Mouse (Mus musculus) right cerebral cortex, postnatal 36 days (tissue): ENCODE results near the gene Scn2a.

Source experiments
- DNase-seq, 2 experiments: peaks; one replicate each; pipeline ENCODE4 v3.0.0; 2022; ENCODE audit warnings: low spot score in 2 of 2, mixed read lengths in 1 of 2

Scn2a gene

DNA sequence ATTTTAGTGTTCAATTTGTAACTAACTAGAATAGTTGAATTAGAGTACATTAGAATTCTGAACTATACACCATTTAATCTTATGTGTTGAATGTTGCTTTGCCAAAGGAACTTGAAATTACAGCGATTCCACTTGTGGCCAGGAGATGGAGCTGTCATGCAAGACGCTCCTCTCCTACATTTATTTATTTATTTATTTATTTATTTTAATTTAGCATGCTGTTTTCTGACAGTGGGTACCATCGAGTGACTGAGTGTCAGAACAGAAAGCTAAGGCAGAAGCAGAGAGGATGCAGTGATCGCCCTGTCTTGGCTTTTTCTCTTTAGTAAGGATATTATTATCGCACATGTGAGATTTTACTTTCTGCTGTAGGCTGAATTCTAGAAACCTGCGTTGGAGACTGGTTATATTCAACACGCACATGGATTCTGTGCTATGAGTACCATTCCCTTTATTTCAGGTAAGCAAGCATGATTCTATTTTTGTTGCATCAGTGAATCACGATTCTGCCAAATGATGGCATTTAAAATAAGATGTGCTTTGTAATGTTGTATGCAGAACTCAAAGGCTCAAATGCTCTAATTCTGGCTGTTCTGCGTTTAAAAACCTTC is at the start of gene Scn2a:
Gene Scn2a (plus strand): TSS at position 216 of the 611 bp plus-strand sequence.
- DNase-seq: peak; percentile 22 to 44

- DNase-seq: peak; percentile 20 to 47
These were observed 32.9 kb upstream of the Scn2a start for GRCm38 (mm10) chr2:65587679-65588078.

DNA sequence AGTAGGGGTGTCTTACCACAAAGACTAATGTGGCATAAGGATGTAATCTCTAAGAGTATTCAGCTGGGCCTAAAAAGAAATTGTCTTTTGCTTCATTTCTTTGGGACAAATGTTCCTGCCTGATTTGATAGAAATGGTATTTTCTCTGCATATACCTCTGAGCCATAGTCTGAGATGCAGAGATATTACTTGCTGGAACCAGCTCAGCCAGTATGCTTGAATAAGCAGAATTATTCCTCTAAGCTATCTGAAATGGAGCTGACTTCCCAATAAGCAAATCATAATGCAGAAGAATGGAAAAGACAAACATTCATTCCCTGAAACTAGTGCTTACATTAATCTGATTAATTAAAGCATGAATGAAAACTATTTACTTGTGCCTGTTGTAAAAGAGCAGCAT is 12.8 kb upstream of the Scn2a start:
- no peak for DNase-seq

DNA sequence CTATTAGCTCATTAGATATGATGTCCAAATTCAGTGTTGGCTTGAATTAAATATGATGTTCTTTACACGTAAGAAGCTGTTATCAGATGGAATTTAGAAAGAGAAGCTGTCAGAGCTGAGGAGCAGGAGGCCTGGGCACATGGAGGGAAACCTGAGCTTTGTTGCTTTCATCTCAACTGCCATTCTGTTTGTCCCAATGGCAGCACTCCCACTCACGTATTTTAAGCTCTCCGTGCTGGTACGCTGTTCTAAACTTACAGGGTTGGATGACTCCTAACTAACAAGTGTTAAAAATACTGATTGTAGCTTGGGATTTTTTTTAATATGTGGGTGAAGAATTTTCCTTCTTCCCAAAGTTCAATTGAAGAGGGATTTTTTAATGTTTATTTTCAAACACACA is 8.7 kb upstream of the Scn2a start:
- DNase-seq: no peak

DNA sequence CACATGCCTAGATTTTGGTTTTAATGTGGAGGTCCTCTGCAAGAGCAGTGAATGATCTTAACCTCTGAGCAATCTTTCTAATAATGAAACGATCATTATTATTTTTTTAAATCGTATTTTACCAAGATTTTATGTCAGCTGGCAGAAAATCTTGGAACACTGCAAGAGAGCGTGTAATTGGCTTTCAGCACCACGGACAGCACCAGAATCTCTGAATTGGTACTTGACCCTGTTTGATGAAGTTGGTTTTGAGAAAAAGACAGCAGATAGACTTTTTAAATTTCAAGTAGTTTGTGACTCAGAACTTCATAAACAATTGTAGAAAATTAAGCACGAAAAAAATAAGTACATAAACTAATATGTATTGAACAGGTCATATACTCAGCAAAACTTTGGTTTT is 790 bp upstream of the Scn2a start:
- DNase-seq: no peak

GRCm38 (mm10) chr2:65621254-65621653 is 683 bp downstream of the Scn2a start:
- DNase-seq: no peak

GRCm38 (mm10) chr2:65621838-65622237 is 1.3 kb downstream of the Scn2a start:
- no peak for DNase-seq

- DNase-seq: no peak
These were observed 32.1 kb downstream of the Scn2a start for GRCm38 (mm10) chr2:65652636-65653035.

DNA sequence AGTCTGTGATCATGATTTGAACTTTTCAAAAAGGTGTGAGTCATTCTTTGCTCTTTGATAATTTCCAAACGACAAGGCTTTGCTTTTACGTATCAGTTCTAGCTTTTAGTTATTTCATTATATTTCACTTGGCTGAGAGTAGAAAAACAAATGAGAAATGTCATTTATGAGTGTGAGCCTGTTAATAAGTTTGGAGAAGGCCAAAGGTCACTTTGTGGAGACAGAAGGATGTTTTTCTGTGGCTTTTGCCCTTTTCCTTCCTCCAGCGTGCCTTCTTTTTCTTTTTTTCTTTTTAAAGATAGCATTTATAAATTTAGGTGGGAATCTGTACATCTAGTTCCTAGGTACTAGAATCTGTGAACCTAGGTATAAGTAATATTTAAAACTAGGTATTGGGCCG is 36.5 kb downstream of the Scn2a start:
- DNase-seq: no peak

GRCm38 (mm10) chr2:65658430-65658829 is 37.9 kb downstream of the Scn2a start:
- no peak for DNase-seq

DNA sequence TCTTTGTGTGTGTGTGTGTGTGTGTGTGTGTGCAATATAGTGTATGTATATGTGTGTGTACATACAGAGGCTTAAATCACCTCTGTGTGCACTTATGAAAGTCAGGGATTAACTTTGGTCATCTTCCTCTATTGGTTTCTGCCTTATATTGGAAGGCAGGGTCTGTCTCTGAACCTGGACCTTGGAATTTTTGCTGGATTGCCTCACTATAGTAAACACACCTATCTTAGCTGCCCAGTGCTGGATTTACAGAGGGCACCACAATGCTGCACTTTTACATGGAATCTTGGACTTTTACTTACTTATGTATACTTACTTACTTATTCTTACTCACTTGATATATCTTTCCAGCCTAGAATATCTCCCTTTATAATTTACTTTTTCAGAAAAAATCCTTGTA is 43.3 kb downstream of the Scn2a start:
- no peak for DNase-seq

- DNase-seq: no peak
These were observed 43.9 kb downstream of the Scn2a start for GRCm38 (mm10) chr2:65664481-65664880.

- DNase-seq: no peak
These were observed 44.6 kb downstream of the Scn2a start for GRCm38 (mm10) chr2:65665180-65665579.

- DNase-seq: no peak
These were observed 47.2 kb downstream of the Scn2a start for GRCm38 (mm10) chr2:65667590-65668436.

- peak; percentile 79 to 80 for DNase-seq
These were observed 48.0 kb downstream of the Scn2a start for GRCm38 (mm10) chr2:65668437-65669135.

GRCm38 (mm10) chr2:65669561-65669960 is 49.0 kb downstream of the Scn2a start:
- no peak for DNase-seq

DNA sequence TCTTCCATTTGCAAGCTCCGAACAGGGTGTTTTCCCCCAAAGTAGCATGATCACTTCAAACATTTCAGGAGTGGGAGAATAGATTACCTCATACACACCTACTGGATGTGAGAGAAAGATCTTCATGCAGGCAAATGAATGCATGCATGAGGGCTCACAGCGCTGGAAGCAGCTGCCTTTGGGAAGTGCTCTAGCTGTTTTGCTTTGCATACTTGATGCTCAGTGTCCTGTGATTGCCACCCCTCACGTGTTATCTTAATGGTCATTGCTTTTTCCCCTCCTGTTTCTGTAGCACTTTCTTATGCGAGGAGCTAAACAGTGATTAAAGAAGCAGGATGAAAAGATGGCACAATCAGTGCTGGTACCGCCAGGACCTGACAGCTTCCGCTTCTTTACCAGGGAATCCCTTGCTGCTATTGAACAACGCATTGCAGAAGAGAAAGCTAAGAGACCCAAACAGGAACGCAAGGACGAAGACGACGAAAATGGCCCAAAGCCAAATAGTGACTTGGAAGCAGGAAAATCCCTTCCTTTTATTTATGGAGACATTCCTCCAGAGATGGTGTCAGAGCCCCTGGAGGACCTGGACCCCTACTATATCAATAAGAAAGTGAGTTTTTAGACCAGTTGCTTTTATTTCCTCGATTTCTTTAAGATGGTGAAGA is 49.7 kb downstream of the Scn2a start:
- no peak for DNase-seq

GRCm38 (mm10) chr2:65679621-65680020 is 59.0 kb downstream of the Scn2a start:
- DNase-seq: no peak

GRCm38 (mm10) chr2:65685151-65685550 is 64.6 kb downstream of the Scn2a start:
- DNase-seq: no peak

DNA sequence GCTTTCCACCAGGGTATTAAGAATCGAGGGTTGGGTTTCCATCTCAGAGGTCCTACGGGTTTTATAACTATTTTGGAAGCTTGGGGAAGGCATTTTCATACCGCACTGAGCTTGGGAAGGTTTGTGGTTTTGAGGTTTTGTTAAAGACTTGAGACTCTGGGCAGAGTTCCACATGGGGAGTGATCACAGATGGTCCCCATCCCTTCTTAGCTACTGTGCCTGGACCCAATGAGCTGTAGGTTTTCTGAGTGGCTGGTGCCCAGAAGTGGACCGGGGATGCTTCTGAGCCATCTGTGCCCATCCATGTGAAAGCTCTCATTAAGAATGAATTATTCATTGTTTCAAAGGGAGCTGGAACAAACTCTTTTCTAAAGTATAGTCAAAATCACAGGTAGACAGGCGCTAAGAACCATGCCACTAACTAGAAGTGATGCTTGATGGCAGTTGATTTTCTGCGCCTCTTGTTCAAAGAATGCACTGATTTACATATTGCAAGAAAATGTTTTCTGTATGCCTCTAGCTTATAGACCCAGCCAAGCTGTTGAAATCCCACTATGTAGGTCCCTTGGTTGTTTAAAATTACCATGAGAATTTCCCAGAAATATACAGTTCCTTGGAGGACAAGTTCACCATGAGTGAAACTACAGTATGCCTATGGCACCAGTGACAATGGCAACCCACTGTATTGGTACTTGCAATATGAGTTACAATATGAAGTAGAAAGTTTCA is 70.0 kb downstream of the Scn2a start:
- peak; percentile 56 to 86 for DNase-seq

GRCm38 (mm10) chr2:65694485-65694884 is 73.9 kb downstream of the Scn2a start:
- DNase-seq: no peak
